Mouse (Mus musculus) forebrain, embryonic 15.5 days (tissue): ENCODE data around the gene Etl4. TPM values are rescaled to one million over a fixed set of nuclear protein-coding genes. Genes with fewer than 3 reads are reported as not detected.
"Not testable (repeated sequence)": the region's sequence is repeated elsewhere in the genome, so short reads cannot be mapped to it uniquely, and the experiment has no call there.

Experiments
- ATAC-seq: fragments of 200-750 bp; cut with Nextera tagmentation; replicated peaks from 2 replicates; pipeline ENCODE4 v1.8.0; 2017; ENCODE audit warnings: mild to moderate bottlenecking, moderate TSS enrichment, moderate library complexity
- H3K27ac ChIP-seq: fragments of 300-500 bp; sonication (generic); replicated peaks from 2 replicates; pipeline ENCODE4 v1.5.1; 2015; ENCODE audit warnings: mild to moderate bottlenecking, inconsistent platforms
- H3K27me3 ChIP-seq: fragments of 300-500 bp; sonication (generic); 2 replicates; pipeline ENCODE4 v1.6.1; 2015; ENCODE audit warnings: inconsistent platforms
- H3K36me3 ChIP-seq: fragments of 300-500 bp; sonication (generic); 2 replicates; pipeline ENCODE4 v1.6.1; 2015; ENCODE audit warnings: mild to moderate bottlenecking, inconsistent platforms
- H3K4me1 ChIP-seq: fragments of 300-500 bp; sonication (generic); 2 replicates; pipeline ENCODE4 v1.6.1; 2015; ENCODE audit warnings: inconsistent platforms
- H3K4me2 ChIP-seq: fragments of 300-500 bp; sonication (generic); replicated peaks from 2 replicates; pipeline ENCODE4 v1.6.1; 2015; ENCODE audit warnings: mild to moderate bottlenecking, inconsistent platforms
- H3K4me3 ChIP-seq: fragments of 300-500 bp; sonication (generic); 2 replicates; pipeline ENCODE4 v1.5.1; 2015; ENCODE audit warnings: mild to moderate bottlenecking, inconsistent platforms
- H3K9ac ChIP-seq: fragments of 300-500 bp; sonication (generic); replicated peaks from 2 replicates; pipeline ENCODE4 v1.6.1; 2015; ENCODE audit warnings: mild to moderate bottlenecking, inconsistent platforms
- H3K9me3 ChIP-seq: fragments of 300-500 bp; sonication (generic); 2 replicates; pipeline ENCODE4 v1.6.1; 2016; ENCODE audit warnings: inconsistent platforms
- WGBS: fragments of 180-500 bp; shearing (Covaris S2); methylation state at CpG from one replicate; pipeline ENCODE4 v1.1.7; 2015; ENCODE audit warnings: mixed read lengths; 5-methylcytosine and 5-hydroxymethylcytosine counted together
- polyA plus RNA-seq: library from polyadenylated mRNA; unstranded; fragments of >200 nt; fragmentation: Nextera tagmentation; extraction: Ambion mirVana; gene quantifications from 2 replicates; pipeline ENCODE4 v1.2.1, GENCODE M21; 2015

Gene Etl4
- polyA plus RNA-seq, 1 experiment from 2014 or later, result 15.7 TPM

- H3K27ac ChIP-seq, result no peak overlapping the region
- WGBS, result 4% methylated on average over 12 of the region's 12 CpGs
These were observed 430.3 kb downstream of the Etl4 start for GRCm38 (mm10) chr2:20339919-20340318.

GRCm38 (mm10) chr2:20346873-20347272 is 437.3 kb downstream of the Etl4 start:
- H3K4me3 ChIP-seq, result no peak overlapping the region
- no peaks in the 10 kb centered on the region for H3K4me1 ChIP-seq
- H3K9me3 ChIP-seq, result no peaks in the 10 kb centered on the region
- no peak overlapping the region for H3K4me2 ChIP-seq
- H3K27me3 ChIP-seq, result no peaks in the 10 kb centered on the region
- no peak overlapping the region for H3K27ac ChIP-seq
- ATAC-seq, result no peak
- WGBS, result 55% methylated on average over 3 of the region's 3 CpGs
- no peak overlapping the region for H3K9ac ChIP-seq
- H3K36me3 ChIP-seq, result no peaks in the 10 kb centered on the region

More at GRCm38 (mm10) chr2:20339919-20340318, 430.3 kb downstream of the Etl4 start:
- Histone ChIP-seq H3K4me3 (peak overlapping the region; percentile 23), H3K4me2 (peak overlapping the region; percentile 48), H3K9me3 (no peaks in the 10 kb centered on the region), H3K9ac (no peak overlapping the region), H3K36me3 (no peaks in the 10 kb centered on the region), H3K27me3 (no peaks in the 10 kb centered on the region), H3K4me1 (peaks cover 7% of the 10 kb centered on the region)
- no peak for ATAC-seq

- Histone ChIP-seq H3K9ac (no peak overlapping the region), H3K27ac (no peak overlapping the region), H3K9me3 (no peaks in the 10 kb centered on the region), H3K27me3 (no peaks in the 10 kb centered on the region), H3K4me2 (no peak overlapping the region), H3K4me3 (no peak overlapping the region), H3K4me1 (no peaks in the 10 kb centered on the region), H3K36me3 (no peaks in the 10 kb centered on the region)
- ATAC-seq, result no peak
- 80% methylated on average over 5 of the region's 5 CpGs for WGBS
These were observed 439.7 kb downstream of the Etl4 start for GRCm38 (mm10) chr2:20349268-20349667.

- no peak for ATAC-seq
- Histone ChIP-seq H3K9me3 (no peaks in the 10 kb centered on the region), H3K9ac (no peak overlapping the region), H3K4me1 (no peaks in the 10 kb centered on the region), H3K36me3 (no peaks in the 10 kb centered on the region), H3K27me3 (no peaks in the 10 kb centered on the region), H3K4me3 (no peak overlapping the region), H3K4me2 (no peak overlapping the region), H3K27ac (no peak overlapping the region)
These were observed 443.2 kb downstream of the Etl4 start for GRCm38 (mm10) chr2:20352796-20353195.

- Histone ChIP-seq H3K4me3 (no peak overlapping the region), H3K9ac (no peak overlapping the region), H3K4me2 (no peak overlapping the region), H3K9me3 (no peaks in the 10 kb centered on the region), H3K27ac (no peak overlapping the region), H3K4me1 (no peaks in the 10 kb centered on the region), H3K27me3 (no peaks in the 10 kb centered on the region), H3K36me3 (no peaks in the 10 kb centered on the region)
- 74% methylated on average over 2 of the region's 2 CpGs for WGBS
- ATAC-seq, result no peak
These were observed 467.4 kb downstream of the Etl4 start for GRCm38 (mm10) chr2:20377026-20377425.

GRCm38 (mm10) chr2:20380874-20381273 is 471.3 kb downstream of the Etl4 start:
- not testable (repeated sequence) for H3K9me3 ChIP-seq, H3K9ac ChIP-seq, H3K4me2 ChIP-seq, H3K27me3 ChIP-seq, H3K27ac ChIP-seq, H3K36me3 ChIP-seq, H3K4me3 ChIP-seq, H3K4me1 ChIP-seq, ATAC-seq
- 91% methylated on average over 6 of the region's 8 CpGs for WGBS

GRCm38 (mm10) chr2:20394083-20394482 is 484.5 kb downstream of the Etl4 start:
- Histone ChIP-seq H3K27me3 (no peaks in the 10 kb centered on the region), H3K27ac (no peak overlapping the region), H3K36me3 (no peaks in the 10 kb centered on the region), H3K9ac (no peak overlapping the region), H3K9me3 (no peaks in the 10 kb centered on the region), H3K4me2 (no peak overlapping the region), H3K4me3 (no peak overlapping the region), H3K4me1 (no peaks in the 10 kb centered on the region)
- ATAC-seq, result no peak

- no peaks in the 10 kb centered on the region for H3K4me1 ChIP-seq
- no peaks in the 10 kb centered on the region for H3K36me3 ChIP-seq
- H3K4me3 ChIP-seq, result no peak overlapping the region
- no peak overlapping the region for H3K9ac ChIP-seq
- H3K27ac ChIP-seq, result no peak overlapping the region
- no peak for ATAC-seq
- no peaks in the 10 kb centered on the region for H3K9me3 ChIP-seq
- H3K4me2 ChIP-seq, result no peak overlapping the region
- 92% methylated on average over 6 of the region's 6 CpGs for WGBS
- H3K27me3 ChIP-seq, result no peaks in the 10 kb centered on the region
These were observed 487.4 kb downstream of the Etl4 start for GRCm38 (mm10) chr2:20396978-20397377.

GRCm38 (mm10) chr2:20400556-20400955 is 491.0 kb downstream of the Etl4 start:
- no peaks in the 10 kb centered on the region for H3K4me1 ChIP-seq
- no peaks in the 10 kb centered on the region for H3K9me3 ChIP-seq
- H3K4me3 ChIP-seq, result no peak overlapping the region
- no peaks in the 10 kb centered on the region for H3K36me3 ChIP-seq
- H3K27ac ChIP-seq, result no peak overlapping the region
- ATAC-seq, result no peak
- no peaks in the 10 kb centered on the region for H3K27me3 ChIP-seq
- no peak overlapping the region for H3K4me2 ChIP-seq
- no peak overlapping the region for H3K9ac ChIP-seq
- 36% methylated on average over 3 of the region's 3 CpGs for WGBS

- WGBS, result 67% methylated on average over 1 of the region's 1 CpGs
- Histone ChIP-seq H3K9me3 (no peaks in the 10 kb centered on the region), H3K36me3 (no peaks in the 10 kb centered on the region), H3K9ac (no peak overlapping the region), H3K27ac (no peak overlapping the region), H3K4me2 (no peak overlapping the region), H3K4me1 (no peaks in the 10 kb centered on the region), H3K27me3 (no peaks in the 10 kb centered on the region), H3K4me3 (no peak overlapping the region)
- no peak for ATAC-seq
These were observed 494.8 kb downstream of the Etl4 start for GRCm38 (mm10) chr2:20404395-20404794.

GRCm38 (mm10) chr2:20407101-20407500 is 497.5 kb downstream of the Etl4 start:
- Histone ChIP-seq H3K4me1 (no peaks in the 10 kb centered on the region), H3K27me3 (no peaks in the 10 kb centered on the region), H3K4me2 (no peak overlapping the region), H3K9ac (no peak overlapping the region), H3K4me3 (no peak overlapping the region), H3K9me3 (no peaks in the 10 kb centered on the region), H3K27ac (no peak overlapping the region), H3K36me3 (no peaks in the 10 kb centered on the region)
- WGBS, result 69% methylated on average over 5 of the region's 5 CpGs
- no peak for ATAC-seq

GRCm38 (mm10) chr2:20414856-20415255 is 505.3 kb downstream of the Etl4 start:
- H3K27ac ChIP-seq, result no peak overlapping the region
- H3K4me2 ChIP-seq, result no peak overlapping the region
- peaks cover 10% of the 10 kb centered on the region; the same call in 1 of the 2 replicates for H3K4me1 ChIP-seq
- H3K9me3 ChIP-seq, result no peaks in the 10 kb centered on the region
- H3K27me3 ChIP-seq, result no peaks in the 10 kb centered on the region
- WGBS, result 75% methylated on average over 4 of the region's 4 CpGs
- no peak overlapping the region for H3K9ac ChIP-seq
- H3K4me3 ChIP-seq, result no peak overlapping the region
- ATAC-seq, result no peak
- H3K36me3 ChIP-seq, result no peaks in the 10 kb centered on the region

- H3K4me3 ChIP-seq, result no peak overlapping the region
- WGBS, result 13% methylated on average over 8 of the region's 8 CpGs
These were observed 507.5 kb downstream of the Etl4 start for GRCm38 (mm10) chr2:20416934-20417614.

More at GRCm38 (mm10) chr2:20416934-20417614, 507.5 kb downstream of the Etl4 start:
- Histone ChIP-seq H3K9me3 (no peaks in the 10 kb centered on the region), H3K9ac (no peak overlapping the region), H3K4me2 (no peak overlapping the region), H3K27ac (no peak overlapping the region), H3K27me3 (no peaks in the 10 kb centered on the region), H3K4me1 (peaks cover 15% of the 10 kb centered on the region; the same call in 1 of the 2 replicates), H3K36me3 (no peaks in the 10 kb centered on the region)
- ATAC-seq, result no peak
